Mouse (Mus musculus): ENCODE data around the gene Nap1l1. TPM values are rescaled to one million over a fixed set of nuclear protein-coding genes. Genes with fewer than 3 reads are reported as not detected.
"Not testable (repeated sequence)": the region's sequence is repeated elsewhere in the genome, so short reads cannot be mapped to it uniquely, and the experiment has no call there.

Nap1l1 gene
- polyA plus RNA-seq (2012): 6.3 and 8.4 TPM in 2 replicates

DNA sequence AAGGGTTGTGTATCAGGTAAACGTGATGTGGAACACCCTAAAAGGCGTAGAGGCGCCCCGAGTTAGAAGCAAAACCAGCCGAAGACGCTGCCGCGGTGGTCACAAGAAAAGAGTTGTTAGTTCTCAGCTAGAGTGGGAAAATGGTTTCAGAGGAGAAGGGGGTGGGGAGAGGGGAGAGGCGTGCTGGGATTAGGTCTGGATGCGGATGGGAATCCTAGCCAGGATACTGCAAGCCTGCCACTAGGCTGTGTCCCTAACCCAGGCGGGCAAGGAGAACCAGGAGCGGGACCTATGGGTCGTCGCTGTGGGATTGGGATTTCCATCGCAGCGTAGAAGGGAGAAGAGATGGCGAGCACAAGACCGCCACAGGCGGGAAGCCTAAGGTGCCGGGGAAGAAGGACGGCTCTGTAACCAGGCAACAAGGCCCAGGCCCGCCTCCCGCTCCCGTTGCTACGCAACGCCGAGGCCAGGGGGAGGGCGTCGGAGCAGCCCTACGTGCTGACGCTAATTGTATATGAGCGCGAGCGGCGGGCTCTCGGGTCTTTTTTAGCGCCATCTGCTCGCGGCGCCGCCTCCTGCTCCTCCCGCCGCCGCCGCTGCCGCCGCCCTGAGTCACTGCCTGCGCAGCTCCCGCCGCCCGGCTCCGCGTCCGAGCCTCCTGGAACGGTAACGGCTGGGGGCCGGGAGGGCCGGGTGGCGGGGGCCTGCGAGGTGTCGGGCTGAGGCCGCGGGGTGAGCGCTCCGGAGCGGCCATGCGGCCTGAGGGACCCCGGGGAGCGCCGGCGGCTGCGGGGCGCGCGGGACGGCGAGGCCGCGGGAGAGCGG lies at the start of gene Nap1l1:
Gene Nap1l1 (plus strand): TSS at position 538 of the 825 bp plus-strand sequence.
- peaks cover 56% of the 10 kb centered on the region for H3K4me1 ChIP-seq (ENCODE audit: control insufficient read depth)

DNA sequence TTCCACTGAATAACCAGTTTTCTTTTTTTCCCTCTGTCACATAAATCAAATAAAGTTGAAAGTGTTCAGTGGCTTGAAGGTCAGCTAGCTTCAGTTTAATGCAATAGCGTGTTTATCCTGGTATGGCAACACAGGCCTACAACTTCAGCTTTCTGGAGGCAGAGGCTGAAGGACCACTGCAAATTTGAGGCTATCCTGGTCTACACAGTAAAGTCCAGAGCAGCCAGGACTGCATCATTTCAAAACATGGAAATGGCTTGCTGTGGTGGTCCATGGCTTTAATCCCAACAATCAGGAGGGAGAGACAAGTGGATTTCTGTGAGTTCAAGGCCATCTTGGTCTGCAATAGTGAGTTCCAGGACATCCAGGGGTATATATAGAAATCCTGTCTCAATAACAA lies 46.5 kb upstream of the Nap1l1 start:
- no peaks in the 10 kb centered on the region; the same call in 1 of the 2 replicates for H3K4me1 ChIP-seq (ENCODE audit: control insufficient read depth)
- H3K36me3 ChIP-seq (ENCODE audit: control insufficient read depth): no peaks in the 10 kb centered on the region
- no peaks in the 10 kb centered on the region; the same call in 1 of the 2 replicates for H3K9me3 ChIP-seq (ENCODE audit: control insufficient read depth, low read length)
- H3K27me3 ChIP-seq (ENCODE audit: control insufficient read depth): no peaks in the 10 kb centered on the region
- TF ChIP-seq TAL1 (IDR thresholded peaks at IDR 0.05; ENCODE audit: low read length) (no peak), GATA1 (IDR thresholded peaks at IDR 0.05; ENCODE audit: low read length) (no peak)
- H3K4me3 ChIP-seq (replicated peaks): no peak overlapping the region

More for the DNA sequence above, at the start of gene Nap1l1:
- peaks cover 7% of the 10 kb centered on the region for H3K27me3 ChIP-seq (ENCODE audit: control insufficient read depth)
- no peaks in the 10 kb centered on the region for H3K9me3 ChIP-seq (ENCODE audit: control insufficient read depth, low read length)
- H3K4me3 ChIP-seq (replicated peaks): peak within 1 kb of the TSS; percentile 94
- peaks cover 25% of the 10 kb centered on the region for H3K36me3 ChIP-seq (ENCODE audit: control insufficient read depth)
- TF ChIP-seq TAL1 (IDR thresholded peaks at IDR 0.05; ENCODE audit: low read length) (no peak), GATA1 (IDR thresholded peaks at IDR 0.05; ENCODE audit: low read length) (no peak)

DNA sequence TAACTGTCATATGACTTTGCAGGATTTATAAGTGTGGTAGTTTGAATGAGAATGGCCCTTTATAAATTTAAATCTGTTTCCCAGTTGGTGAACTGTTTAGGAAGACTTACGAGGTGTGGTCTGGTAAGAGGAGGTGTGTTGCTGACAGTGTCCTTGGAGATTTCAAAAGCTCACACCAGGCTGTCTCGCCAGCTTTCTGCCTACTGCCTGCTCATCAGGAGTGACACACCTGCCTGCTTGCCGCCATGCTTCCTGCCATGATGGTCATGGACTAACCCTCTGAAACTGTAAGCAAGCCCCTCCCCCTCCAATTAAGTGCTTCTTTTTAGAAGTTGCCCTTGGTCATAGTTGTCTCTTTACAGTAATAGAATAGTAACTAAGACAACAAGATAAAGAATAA lies 39.5 kb upstream of the Nap1l1 start:
- Histone ChIP-seq H3K4me1 (ENCODE audit: control insufficient read depth) (no peaks in the 10 kb centered on the region), H3K9me3 (ENCODE audit: control insufficient read depth, low read length) (no peaks in the 10 kb centered on the region), H3K36me3 (ENCODE audit: control insufficient read depth) (no peaks in the 10 kb centered on the region), H3K4me3 (replicated peaks) (no peak overlapping the region), H3K27me3 (ENCODE audit: control insufficient read depth) (no peaks in the 10 kb centered on the region)
- TF ChIP-seq GATA1 (IDR thresholded peaks at IDR 0.05; ENCODE audit: low read length): no peak
- no peak for TF ChIP-seq TAL1 (IDR thresholded peaks at IDR 0.05; ENCODE audit: low read length)

DNA sequence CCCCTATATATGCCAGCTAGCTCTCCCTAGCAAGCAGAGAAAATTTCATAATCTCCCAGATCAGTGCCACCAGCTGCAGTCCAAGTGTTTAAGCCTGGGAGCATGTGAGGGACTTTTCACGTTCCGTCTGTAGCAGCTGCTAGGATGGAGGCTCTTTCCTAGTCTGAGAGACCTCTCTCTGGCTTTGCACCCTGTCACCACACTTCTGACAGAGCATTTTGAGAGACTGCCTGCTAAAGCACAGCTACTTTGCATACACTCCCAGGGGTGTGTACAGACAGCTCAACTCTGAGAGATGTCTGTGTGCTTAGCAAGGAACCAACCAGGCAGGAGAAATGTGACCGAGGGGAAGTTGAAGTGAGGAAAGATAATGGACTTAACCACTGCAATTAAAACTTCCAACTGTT lies 32.0 kb upstream of the Nap1l1 start:
- Histone ChIP-seq H3K4me1 (ENCODE audit: control insufficient read depth) (no peaks in the 10 kb centered on the region; the same call in 1 of the 2 replicates), H3K36me3 (ENCODE audit: control insufficient read depth) (no peaks in the 10 kb centered on the region), H3K9me3 (ENCODE audit: control insufficient read depth, low read length) (no peaks in the 10 kb centered on the region), H3K4me3 (replicated peaks) (no peak overlapping the region), H3K27me3 (ENCODE audit: control insufficient read depth) (no peaks in the 10 kb centered on the region)
- TF ChIP-seq TAL1 (IDR thresholded peaks at IDR 0.05; ENCODE audit: low read length): no peak
- no peak for TF ChIP-seq GATA1 (IDR thresholded peaks at IDR 0.05; ENCODE audit: low read length)

DNA sequence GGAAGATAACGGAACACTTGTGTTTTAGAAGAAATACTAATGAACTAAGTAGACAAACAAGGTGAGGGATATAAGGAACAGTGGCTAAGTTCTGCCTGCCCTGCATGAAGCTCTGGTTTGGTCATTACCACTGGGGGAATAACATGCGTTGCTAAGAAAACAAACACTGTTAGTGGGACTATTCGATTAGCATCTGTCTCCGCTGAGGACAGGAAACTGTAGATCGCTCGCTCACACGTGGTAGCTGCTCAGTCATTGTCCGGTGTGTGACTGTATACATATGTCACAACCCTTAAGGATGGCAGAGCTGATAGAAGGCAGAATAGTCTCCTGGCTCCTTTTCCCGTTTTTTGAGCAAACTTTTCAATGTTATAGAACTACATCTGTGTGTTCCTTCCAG lies 28.8 kb upstream of the Nap1l1 start:
- TF ChIP-seq GATA1 (IDR thresholded peaks at IDR 0.05; ENCODE audit: low read length) (no peak), TAL1 (IDR thresholded peaks at IDR 0.05; ENCODE audit: low read length) (no peak)

GRCm38 (mm10) chr10:111445939-111446671 lies 26.9 kb upstream of the Nap1l1 start:
- Histone ChIP-seq H3K9me3 (ENCODE audit: control insufficient read depth, low read length) (no peaks in the 10 kb centered on the region), H3K27me3 (ENCODE audit: control insufficient read depth) (no peaks in the 10 kb centered on the region), H3K4me3 (replicated peaks) (no peak overlapping the region), H3K4me1 (ENCODE audit: control insufficient read depth) (no peaks in the 10 kb centered on the region; the same call in 1 of the 2 replicates), H3K36me3 (ENCODE audit: control insufficient read depth) (no peaks in the 10 kb centered on the region)
- TF ChIP-seq TAL1 (IDR thresholded peaks at IDR 0.05; ENCODE audit: low read length): no peak
- no peak for TF ChIP-seq GATA1 (IDR thresholded peaks at IDR 0.05; ENCODE audit: low read length)

More for the DNA sequence above, 28.8 kb upstream of the Nap1l1 start:
- H3K4me3 ChIP-seq (replicated peaks): no peak overlapping the region
- H3K4me1 ChIP-seq (ENCODE audit: control insufficient read depth): no peaks in the 10 kb centered on the region; the same call in 1 of the 2 replicates
- no peaks in the 10 kb centered on the region for H3K36me3 ChIP-seq (ENCODE audit: control insufficient read depth)
- no peaks in the 10 kb centered on the region for H3K27me3 ChIP-seq (ENCODE audit: control insufficient read depth)
- H3K9me3 ChIP-seq (ENCODE audit: control insufficient read depth, low read length): no peaks in the 10 kb centered on the region

DNA sequence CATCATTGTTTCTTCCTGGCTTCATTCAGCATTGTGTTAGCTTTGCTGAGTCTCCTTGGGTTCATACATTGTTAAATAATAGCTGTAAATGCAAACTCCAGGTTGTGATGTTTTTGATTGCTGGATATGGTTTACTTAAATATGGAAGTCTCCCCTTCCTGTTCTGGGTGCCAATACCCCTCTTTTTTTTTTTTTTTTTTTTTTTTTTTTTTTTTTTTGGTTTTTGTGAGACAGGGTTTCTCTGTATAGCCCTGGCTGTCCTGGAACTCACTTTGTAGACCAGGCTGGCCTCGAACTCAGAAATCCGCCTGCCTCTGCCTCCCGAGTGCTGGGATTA lies 26.4 kb upstream of the Nap1l1 start:
- H3K4me3 ChIP-seq (replicated peaks); H3K9me3 ChIP-seq (ENCODE audit: control insufficient read depth, low read length); H3K36me3 ChIP-seq (ENCODE audit: control insufficient read depth); H3K27me3 ChIP-seq (ENCODE audit: control insufficient read depth); H3K4me1 ChIP-seq (ENCODE audit: control insufficient read depth): not testable (repeated sequence)

GRCm38 (mm10) chr10:111449662-111450061 lies 23.4 kb upstream of the Nap1l1 start:
- H3K36me3 ChIP-seq (ENCODE audit: control insufficient read depth); H3K27me3 ChIP-seq (ENCODE audit: control insufficient read depth); H3K4me1 ChIP-seq (ENCODE audit: control insufficient read depth); H3K9me3 ChIP-seq (ENCODE audit: control insufficient read depth, low read length); H3K4me3 ChIP-seq (replicated peaks): not testable (repeated sequence)

DNA sequence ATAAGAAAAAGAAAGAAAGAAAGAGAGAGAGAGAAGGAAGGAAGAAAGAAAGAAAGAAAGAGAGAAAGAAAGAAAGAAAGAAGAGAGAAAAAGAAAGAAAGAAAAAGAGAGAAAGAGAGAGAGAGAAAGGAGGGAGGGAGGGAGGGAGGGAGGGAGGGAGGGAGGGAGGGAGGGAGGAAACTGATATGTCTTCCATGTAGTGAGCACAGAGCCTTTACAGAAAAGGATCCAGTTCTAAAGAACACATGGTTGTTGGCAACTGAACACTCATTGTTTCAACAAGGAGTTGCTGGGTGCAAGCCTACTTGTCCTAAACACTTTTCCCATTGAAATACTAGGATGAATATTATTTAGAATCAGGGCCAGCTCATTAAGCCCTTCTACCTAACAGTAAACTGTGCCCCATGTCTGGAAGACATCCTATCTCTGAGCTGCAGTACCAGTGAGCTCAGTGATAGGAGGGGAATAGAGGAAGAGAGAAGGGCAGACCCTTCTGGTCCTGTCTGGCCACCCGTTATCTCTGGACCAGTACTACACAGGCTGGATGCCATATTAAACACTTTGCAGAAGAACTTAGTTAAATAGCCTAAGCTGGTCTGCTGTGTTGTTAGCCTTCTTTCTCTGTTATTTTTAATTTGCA lies 21.2 kb upstream of the Nap1l1 start:
- TF ChIP-seq GATA1 (IDR thresholded peaks at IDR 0.05; ENCODE audit: low read length) (no peak), TAL1 (IDR thresholded peaks at IDR 0.05; ENCODE audit: low read length) (no peak)
- Histone ChIP-seq H3K36me3 (ENCODE audit: control insufficient read depth) (no peaks in the 10 kb centered on the region), H3K4me3 (replicated peaks) (no peak overlapping the region), H3K9me3 (ENCODE audit: control insufficient read depth, low read length) (no peaks in the 10 kb centered on the region), H3K27me3 (ENCODE audit: control insufficient read depth) (no peaks in the 10 kb centered on the region), H3K4me1 (ENCODE audit: control insufficient read depth) (peaks cover 7% of the 10 kb centered on the region)
